Mouse (Mus musculus) hindbrain, postnatal 0 days (tissue): ENCODE results near the gene 1700014D04Rik. TPM values are rescaled to one million over a fixed set of nuclear protein-coding genes. Genes with fewer than 3 reads are reported as not detected.

ENCODE experiments used
- ATAC-seq: fragments of 200-750 bp; cut with Nextera tagmentation; 2 replicates; pipeline ENCODE4 v1.8.0; 2017; ENCODE audit warnings: mild to moderate bottlenecking, moderate TSS enrichment, moderate library complexity
- DNase-seq: peaks from one replicate; pipeline ENCODE4 v3.0.0-alpha.2; 2015; ENCODE audit warnings: low spot score
- H3K27ac ChIP-seq: fragments of 300-500 bp; sonication (generic); 2 replicates; pipeline ENCODE4 v1.5.1; 2014; ENCODE audit warnings: mild to moderate bottlenecking
- H3K27me3 ChIP-seq: fragments of 300-500 bp; sonication (generic); 2 replicates; pipeline ENCODE4 v1.6.1; 2014; ENCODE audit warnings: low read length, mixed read lengths; ENCODE audit not compliant: insufficient read depth
- H3K36me3 ChIP-seq: fragments of 300-500 bp; sonication (generic); 2 replicates; pipeline ENCODE4 v1.6.1; 2014; ENCODE audit warnings: low read length, mixed read lengths; ENCODE audit not compliant: insufficient read depth
- H3K4me1 ChIP-seq: fragments of 300-500 bp; sonication (generic); 2 replicates; pipeline ENCODE4 v1.6.1; 2014; ENCODE audit warnings: antibody characterized with exemption, low read length, mixed read lengths; ENCODE audit not compliant: insufficient read depth
- H3K4me2 ChIP-seq: fragments of 300-500 bp; sonication (generic); 2 replicates; pipeline ENCODE4 v1.6.1; 2014; ENCODE audit warnings: low read depth, mild to moderate bottlenecking, low read length, moderate library complexity, mixed read lengths
- H3K4me3 ChIP-seq: fragments of 300-500 bp; sonication (generic); 2 replicates; pipeline ENCODE4 v1.5.1; 2014; ENCODE audit warnings: low read length
- H3K9ac ChIP-seq: fragments of 300-500 bp; sonication (generic); replicated peaks from 2 replicates; pipeline ENCODE4 v1.6.1; 2014; ENCODE audit warnings: mild to moderate bottlenecking, low read length, moderate library complexity, mixed read lengths
- H3K9me3 ChIP-seq: fragments of 300-500 bp; sonication (generic); 2 replicates; pipeline ENCODE4 v1.6.1; 2016; ENCODE audit warnings: low read length, mixed read lengths
- CTCF ChIP-seq: IDR thresholded peaks from 2 replicates; pipeline ENCODE4 v1.5.1; 2016; ENCODE audit warnings: antibody characterized with exemption, control low read depth, low read depth
- WGBS: fragments of 180-500 bp; shearing (Covaris S2); extraction: QIAGEN DNeasy Blood & Tissue Kit; methylation state at CpG from one replicate; pipeline ENCODE4 v1.1.7; 2014; 5-methylcytosine and 5-hydroxymethylcytosine counted together
- polyA plus RNA-seq: library from polyadenylated mRNA; unstranded; fragments of >200 nt; fragmentation: Nextera tagmentation; extraction: Ambion mirVana; gene quantifications from 2 replicates; pipeline ENCODE4 v1.2.1, GENCODE M21; 2015
- total RNA-seq: library from RNA; depleted of rRNA; stranded (reverse); fragments of >200 nt; gene quantifications from 2 replicates; pipeline ENCODE4 v1.2.3, GENCODE M21; 2014

The 1700014D04Rik gene
- total and polyA plus RNA-seq, 2 experiments from 2014 or later, result 0.16 to 0.18 TPM

GRCm38 (mm10) chr13:59762791-59763190 lies 16.2 kb upstream of the 1700014D04Rik start:
- peaks cover 26% of the 10 kb centered on the region for H3K36me3 ChIP-seq
- TF ChIP-seq CTCF, result no peak
- ATAC-seq (no peak), DNase-seq (no peak)
- H3K9me3 ChIP-seq, result no peaks in the 10 kb centered on the region
- no peak overlapping the region for H3K27ac ChIP-seq
- no peak overlapping the region for H3K4me3 ChIP-seq
- WGBS, result 95% methylated on average over 7 of the region's 7 CpGs
- no peaks in the 10 kb centered on the region for H3K27me3 ChIP-seq
- H3K9ac ChIP-seq, result no peak overlapping the region
- H3K4me2 ChIP-seq, result no peak overlapping the region
- 0 out of 2 replicates have a peak, but pooled peaks cover 5% of the 10 kb centered on the region for H3K4me1 ChIP-seq

GRCm38 (mm10) chr13:59756906-59757305 lies 10.4 kb upstream of the 1700014D04Rik start:
- H3K4me3 ChIP-seq, result no peak overlapping the region
- DNase-seq (no peak), ATAC-seq (no peak)
- no peaks in the 10 kb centered on the region for H3K9me3 ChIP-seq
- WGBS, result 93% methylated on average over 7 of the region's 7 CpGs
- no peak overlapping the region for H3K9ac ChIP-seq
- no peak overlapping the region for H3K27ac ChIP-seq
- TF ChIP-seq CTCF, result no peak
- no peak overlapping the region for H3K4me2 ChIP-seq
- H3K36me3 ChIP-seq, result peaks cover 34% of the 10 kb centered on the region
- H3K4me1 ChIP-seq, result no peaks in the 10 kb centered on the region
- no peaks in the 10 kb centered on the region for H3K27me3 ChIP-seq

- Histone ChIP-seq H3K4me1 (no peaks in the 10 kb centered on the region), H3K36me3 (peaks cover 10% of the 10 kb centered on the region; the same call in 1 of the 2 replicates), H3K4me3 (no peak overlapping the region), H3K27ac (no peak overlapping the region), H3K9me3 (no peaks in the 10 kb centered on the region), H3K4me2 (no peak overlapping the region), H3K27me3 (no peaks in the 10 kb centered on the region), H3K9ac (no peak overlapping the region)
- TF ChIP-seq CTCF, result no peak
- DNase-seq (no peak), ATAC-seq (no peak)
- 87% methylated on average over 12 of the region's 12 CpGs for WGBS
Observed at GRCm38 (mm10) chr13:59750310-59750709, 3.8 kb upstream of the 1700014D04Rik start.

GRCm38 (mm10) chr13:59746164-59746563 lies 388 bp downstream of the 1700014D04Rik start:
- WGBS, result 85% methylated on average over 5 of the region's 6 CpGs
- ATAC-seq, result no peak
- H3K4me2 ChIP-seq, result no peak overlapping the region
- H3K4me1 ChIP-seq, result no peaks in the 10 kb centered on the region
- H3K9me3 ChIP-seq, result no peaks in the 10 kb centered on the region
- H3K4me3 ChIP-seq, result no peak overlapping the region
- H3K36me3 ChIP-seq, result no peaks in the 10 kb centered on the region
- no peaks in the 10 kb centered on the region for H3K27me3 ChIP-seq
- no peak overlapping the region for H3K27ac ChIP-seq
- no peak overlapping the region for H3K9ac ChIP-seq
- no peak for DNase-seq
- no peak for TF ChIP-seq CTCF

GRCm38 (mm10) chr13:59745462-59745861 lies 1.1 kb downstream of the 1700014D04Rik start:
- WGBS, result 89% methylated on average over 6 of the region's 6 CpGs

GRCm38 (mm10) chr13:59741697-59742096 lies 4.9 kb downstream of the 1700014D04Rik start:
- TF ChIP-seq CTCF, result peak; percentile 47
- 81% methylated on average over 10 of the region's 10 CpGs for WGBS
- no peaks in the 10 kb centered on the region for H3K36me3 ChIP-seq
- H3K9ac ChIP-seq, result no peak overlapping the region
- no peaks in the 10 kb centered on the region for H3K27me3 ChIP-seq
- no peak overlapping the region for H3K27ac ChIP-seq
- H3K4me1 ChIP-seq, result no peaks in the 10 kb centered on the region
- ATAC-seq (no peak), DNase-seq (no peak)
- H3K4me2 ChIP-seq, result no peak overlapping the region
- no peak overlapping the region for H3K4me3 ChIP-seq
- H3K9me3 ChIP-seq, result no peaks in the 10 kb centered on the region

More at GRCm38 (mm10) chr13:59745462-59745861, 1.1 kb downstream of the 1700014D04Rik start:
- Histone ChIP-seq H3K27ac (no peak overlapping the region), H3K9me3 (no peaks in the 10 kb centered on the region), H3K9ac (no peak overlapping the region), H3K36me3 (no peaks in the 10 kb centered on the region), H3K4me2 (no peak overlapping the region), H3K4me1 (no peaks in the 10 kb centered on the region), H3K4me3 (no peak overlapping the region), H3K27me3 (no peaks in the 10 kb centered on the region)
- no peak for TF ChIP-seq CTCF
- ATAC-seq, result no peak
- no peak for DNase-seq

GRCm38 (mm10) chr13:59741096-59741495 lies 5.5 kb downstream of the 1700014D04Rik start:
- no peak overlapping the region for H3K27ac ChIP-seq
- no peak for DNase-seq
- H3K4me1 ChIP-seq, result no peaks in the 10 kb centered on the region
- no peak for TF ChIP-seq CTCF
- H3K36me3 ChIP-seq, result no peaks in the 10 kb centered on the region
- H3K9me3 ChIP-seq, result no peaks in the 10 kb centered on the region
- no peak overlapping the region for H3K9ac ChIP-seq
- no peaks in the 10 kb centered on the region for H3K27me3 ChIP-seq
- H3K4me3 ChIP-seq, result no peak overlapping the region
- H3K4me2 ChIP-seq, result no peak overlapping the region
- 75% methylated on average over 11 of the region's 11 CpGs for WGBS
- no peak for ATAC-seq
